Mouse (Mus musculus) embryonic facial prominence, embryonic 10.5 days (tissue): ENCODE results near the gene Pitpnm1. TPM values are rescaled to one million over a fixed set of nuclear protein-coding genes. Genes with fewer than 3 reads are reported as not detected.
"Not testable (repeated sequence)": the region's sequence is repeated elsewhere in the genome, so short reads cannot be mapped to it uniquely, and the experiment has no call there.

ENCODE experiments used
- DNase-seq: peaks from one replicate; pipeline ENCODE4 v3.0.0-alpha.2; 2017; ENCODE audit warnings: low spot score
- H3K27ac ChIP-seq: fragments of 300-500 bp; sonication (generic); replicated peaks from 2 replicates; pipeline ENCODE4 v1.5.1; 2016; ENCODE audit warnings: mild to moderate bottlenecking
- H3K27me3 ChIP-seq: fragments of 300-500 bp; sonication (generic); replicated peaks from 2 replicates; pipeline ENCODE4 v1.6.1; 2016; ENCODE audit warnings: low read depth, mild to moderate bottlenecking; ENCODE audit not compliant: poor library complexity, severe bottlenecking
- H3K36me3 ChIP-seq: fragments of 300-500 bp; sonication (generic); replicated peaks from 2 replicates; pipeline ENCODE4 v1.6.1; 2016; ENCODE audit warnings: mild to moderate bottlenecking, moderate library complexity
- H3K4me1 ChIP-seq: fragments of 300-500 bp; sonication (generic); 2 replicates; pipeline ENCODE4 v1.6.1; 2016
- H3K4me3 ChIP-seq: fragments of 300-500 bp; sonication (generic); 2 replicates; pipeline ENCODE4 v1.5.1; 2016; ENCODE audit warnings: mild to moderate bottlenecking, moderate library complexity
- H3K9me3 ChIP-seq: fragments of 300-500 bp; sonication (generic); 2 replicates; pipeline ENCODE4 v1.6.1; 2016; ENCODE audit warnings: mild to moderate bottlenecking
- WGBS: fragments of 180-500 bp; shearing (Covaris S2); methylation state at CpG from one replicate; pipeline ENCODE4 v1.1.7; 2016; 5-methylcytosine and 5-hydroxymethylcytosine counted together
- polyA plus RNA-seq: library from polyadenylated mRNA; unstranded; fragments of >200 nt; fragmentation: Nextera tagmentation; extraction: Ambion mirVana; gene quantifications from 2 replicates; pipeline ENCODE4 v1.2.1, GENCODE M21; 2016

Pitpnm1 gene
- polyA plus RNA-seq, 1 experiment from 2014 or later: 11.0 TPM

- H3K36me3 ChIP-seq: peaks cover 79% of the 10 kb centered on the region
- no peak for DNase-seq
Observed at GRCm38 (mm10) chr19:4115144-4115543, 15.3 kb downstream of the Pitpnm1 start.

GRCm38 (mm10) chr19:4115816-4116215, 16.0 kb downstream of the Pitpnm1 start:
- peaks cover 29% of the 10 kb centered on the region for H3K4me1 ChIP-seq
- H3K27ac ChIP-seq: no peak overlapping the region
- DNase-seq: no peak
- H3K36me3 ChIP-seq: peaks cover 79% of the 10 kb centered on the region
- 83% methylated on average over 11 of the region's 11 CpGs for WGBS
- H3K9me3 ChIP-seq: no peaks in the 10 kb centered on the region
- no peak overlapping the region for H3K4me3 ChIP-seq
- no peaks in the 10 kb centered on the region for H3K27me3 ChIP-seq

More at GRCm38 (mm10) chr19:4115144-4115543, 15.3 kb downstream of the Pitpnm1 start:
- Histone ChIP-seq H3K27me3 (no peaks in the 10 kb centered on the region), H3K4me3 (no peak overlapping the region), H3K9me3 (no peaks in the 10 kb centered on the region), H3K4me1 (peaks cover 22% of the 10 kb centered on the region), H3K27ac (no peak overlapping the region)
- whole genome bisulfite sequencing: 92% methylated on average over 10 of the region's 10 CpGs

DNA sequence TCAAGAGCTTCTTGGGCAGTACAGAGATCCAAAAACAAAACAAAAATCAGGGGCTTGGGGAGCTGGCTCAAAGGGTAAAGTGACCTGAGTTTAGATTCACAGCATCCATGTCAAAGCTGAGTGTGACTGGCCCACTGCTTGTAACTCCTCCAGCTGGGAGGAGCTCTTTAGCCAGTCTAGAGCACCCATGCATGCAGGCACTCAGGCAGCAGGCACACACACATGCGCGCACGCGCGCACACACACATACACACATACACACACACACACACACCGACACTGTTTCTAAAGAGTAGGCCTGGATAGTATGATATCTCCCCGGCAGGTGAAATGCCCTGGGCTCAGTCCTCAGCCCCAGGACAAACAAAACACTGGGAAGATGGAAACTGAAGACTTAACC, 17.2 kb downstream of the Pitpnm1 start:
- no peak for DNase-seq
- 97% methylated on average over 7 of the region's 7 CpGs for WGBS
- Histone ChIP-seq H3K9me3 (no peaks in the 10 kb centered on the region), H3K27me3 (no peaks in the 10 kb centered on the region), H3K36me3 (peaks cover 67% of the 10 kb centered on the region), H3K27ac (no peak overlapping the region), H3K4me1 (peaks cover 32% of the 10 kb centered on the region), H3K4me3 (no peak overlapping the region)

DNA sequence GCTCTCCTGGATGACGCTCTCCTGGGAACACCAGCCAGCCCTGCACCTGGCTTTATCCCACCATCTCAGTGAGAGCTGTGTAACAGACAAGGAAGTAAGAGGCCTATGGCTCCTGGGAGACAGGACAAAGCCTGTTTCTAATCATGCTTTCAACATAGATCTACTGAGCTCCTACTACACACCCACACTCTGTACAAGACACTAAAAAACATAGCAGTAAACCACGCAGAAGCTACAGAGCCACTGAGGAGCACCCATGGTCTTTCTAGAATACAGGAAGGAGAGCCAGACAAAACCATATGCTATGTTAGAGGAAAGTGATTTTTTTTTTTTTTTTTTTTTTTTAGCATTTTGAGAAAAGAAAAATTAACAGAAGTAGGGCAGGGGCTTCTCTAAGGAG, 18.6 kb downstream of the Pitpnm1 start:
- Histone ChIP-seq H3K36me3 (peaks cover 54% of the 10 kb centered on the region), H3K4me1 (peaks cover 26% of the 10 kb centered on the region), H3K27ac (no peak overlapping the region), H3K4me3 (no peak overlapping the region), H3K9me3 (no peaks in the 10 kb centered on the region), H3K27me3 (no peaks in the 10 kb centered on the region)
- 95% methylated on average over 2 of the region's 2 CpGs for WGBS
- DNase-seq: no peak

GRCm38 (mm10) chr19:4119716-4120487, 20.1 kb downstream of the Pitpnm1 start:
- no peak for DNase-seq
- H3K36me3 ChIP-seq: peaks cover 38% of the 10 kb centered on the region
- no peak overlapping the region for H3K27ac ChIP-seq
- H3K27me3 ChIP-seq: no peaks in the 10 kb centered on the region
- no peaks in the 10 kb centered on the region for H3K9me3 ChIP-seq
- H3K4me3 ChIP-seq: peak overlapping the region; percentile 63; the same call in 1 of the 2 replicates
- WGBS: 88% methylated on average over 6 of the region's 6 CpGs
- H3K4me1 ChIP-seq: peaks cover 19% of the 10 kb centered on the region

DNA sequence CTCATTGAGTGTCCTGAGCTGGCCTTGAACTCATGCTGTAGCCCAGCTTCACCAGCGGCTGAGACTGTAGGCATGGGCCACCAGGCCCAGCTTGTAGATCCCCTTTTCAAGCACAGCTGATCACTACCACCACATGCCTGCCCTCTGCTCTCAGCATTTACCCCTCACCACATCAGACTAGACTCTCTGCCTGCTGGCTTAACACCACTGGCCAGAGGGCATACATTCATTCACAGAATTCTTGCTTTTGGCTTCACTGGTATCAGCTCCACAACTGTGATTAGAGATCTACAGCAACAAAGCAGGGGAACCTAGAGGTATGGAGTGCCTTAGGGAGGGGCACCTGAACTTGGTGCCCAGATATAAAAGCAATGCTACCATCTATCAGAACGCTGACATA, 20.7 kb downstream of the Pitpnm1 start:
- DNase-seq: no peak
- H3K4me1 ChIP-seq: peaks cover 24% of the 10 kb centered on the region
- H3K27me3 ChIP-seq: no peaks in the 10 kb centered on the region
- H3K36me3 ChIP-seq: peaks cover 32% of the 10 kb centered on the region
- H3K9me3 ChIP-seq: no peaks in the 10 kb centered on the region
- H3K4me3 ChIP-seq: peak overlapping the region; percentile 63
- 96% methylated on average over 2 of the region's 2 CpGs for WGBS
- H3K27ac ChIP-seq: no peak overlapping the region

GRCm38 (mm10) chr19:4121097-4121805, 21.5 kb downstream of the Pitpnm1 start:
- Histone ChIP-seq H3K4me1 (peaks cover 28% of the 10 kb centered on the region), H3K4me3 (peak overlapping the region; percentile 63), H3K9me3 (no peaks in the 10 kb centered on the region), H3K27ac (peak overlapping the region; percentile 92), H3K27me3 (no peaks in the 10 kb centered on the region), H3K36me3 (peaks cover 25% of the 10 kb centered on the region)
- WGBS: 3% methylated on average over 38 of the region's 38 CpGs
- DNase-seq: peak; percentile 96

DNA sequence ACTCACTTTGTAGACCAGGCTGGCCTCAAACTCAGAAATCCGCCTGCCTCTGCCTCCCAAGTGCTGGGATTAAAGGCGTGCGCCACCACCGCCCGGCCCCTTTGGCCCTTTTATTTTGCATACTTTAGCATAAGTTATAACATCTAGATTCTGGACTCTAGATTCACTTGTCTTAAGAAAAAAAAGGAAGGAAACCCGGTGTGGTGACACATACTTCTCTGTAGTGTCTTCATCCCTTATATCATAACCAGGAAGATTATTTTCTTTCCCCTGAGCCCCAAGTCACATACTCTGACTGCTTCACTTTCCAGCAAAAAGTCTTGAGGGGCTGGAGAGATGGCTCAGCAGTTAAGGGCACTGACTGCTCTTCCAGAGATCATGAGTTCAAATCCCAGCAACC, 22.1 kb downstream of the Pitpnm1 start:
- peaks cover 18% of the 10 kb centered on the region for H3K36me3 ChIP-seq
- 59% methylated on average over 6 of the region's 6 CpGs for WGBS
- peaks cover 35% of the 10 kb centered on the region for H3K4me1 ChIP-seq
- H3K4me3 ChIP-seq: peak overlapping the region; percentile 63; the same call in 1 of the 2 replicates
- peak overlapping the region; percentile 92; the same call in 1 of the 2 replicates for H3K27ac ChIP-seq
- DNase-seq, H3K9me3 ChIP-seq, H3K27me3 ChIP-seq: not testable (repeated sequence)

DNA sequence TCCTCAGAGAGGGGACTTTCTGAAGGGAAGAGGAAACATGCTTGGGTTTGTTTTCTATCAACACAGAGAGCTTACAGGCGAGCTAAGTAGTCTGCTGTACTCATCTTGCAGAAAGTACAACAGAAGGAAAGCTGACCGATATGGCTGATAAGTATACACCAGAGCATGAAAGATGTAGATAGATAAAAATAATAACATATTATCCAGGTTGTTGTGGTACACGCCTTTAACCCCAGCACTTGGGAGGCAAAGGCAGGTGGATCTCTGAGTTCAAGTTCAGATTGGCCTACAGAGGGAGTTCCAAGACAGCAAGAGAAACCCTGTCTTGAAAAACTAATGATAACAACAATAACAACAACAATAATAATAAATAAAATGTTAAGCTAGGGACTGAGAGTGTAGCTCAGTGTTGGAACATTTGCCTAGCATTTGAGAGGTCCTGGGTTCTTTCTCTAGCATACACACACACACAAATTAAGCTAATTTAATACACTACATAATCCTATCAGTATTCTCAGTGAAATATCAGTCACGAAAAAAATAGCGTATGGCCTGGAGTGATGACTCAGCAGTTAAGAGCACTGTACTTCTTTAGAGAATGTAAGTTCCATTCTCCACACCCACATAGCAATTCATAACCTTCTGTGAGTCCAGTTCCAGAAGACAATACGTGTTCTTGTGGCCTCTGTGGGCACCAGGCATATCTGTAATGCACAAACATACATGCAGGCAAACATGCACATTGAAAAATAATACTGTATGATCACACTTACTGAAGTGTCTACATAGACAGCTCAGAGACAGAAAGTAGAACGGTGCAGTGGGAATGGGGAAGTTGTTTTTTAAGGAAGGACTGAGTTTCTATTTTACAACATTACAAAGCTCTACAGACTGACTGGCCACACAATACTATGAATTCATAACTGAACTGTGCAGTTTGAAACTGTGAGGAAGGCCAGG, 22.9 kb downstream of the Pitpnm1 start:
- Histone ChIP-seq H3K36me3 (peaks cover 15% of the 10 kb centered on the region), H3K9me3 (no peaks in the 10 kb centered on the region), H3K4me3 (no peak overlapping the region), H3K4me1 (peaks cover 42% of the 10 kb centered on the region), H3K27me3 (no peaks in the 10 kb centered on the region), H3K27ac (no peak overlapping the region)
- WGBS: 84% methylated on average over 7 of the region's 7 CpGs
- DNase-seq: no peak

DNA sequence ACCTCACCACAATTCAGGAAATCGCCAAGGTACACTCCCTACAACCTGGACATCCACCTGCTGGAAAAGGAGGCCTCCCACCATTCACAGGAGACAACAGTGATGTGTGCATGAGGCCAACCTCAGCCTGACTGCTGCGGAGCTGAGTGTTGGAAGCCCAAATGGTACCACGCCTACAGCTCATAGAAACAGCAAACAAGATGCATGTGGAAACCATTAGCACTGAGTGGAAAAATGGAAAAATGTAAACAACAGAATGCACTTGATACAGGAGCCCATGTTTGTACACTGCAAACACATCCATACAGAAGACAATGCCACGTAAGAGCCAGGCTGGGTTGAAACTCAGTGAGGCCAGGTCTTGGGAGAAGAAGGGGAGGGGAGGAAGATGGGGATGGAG, 24.6 kb downstream of the Pitpnm1 start:
- Histone ChIP-seq H3K27ac (no peak overlapping the region), H3K4me3 (no peak overlapping the region), H3K9me3 (no peaks in the 10 kb centered on the region), H3K4me1 (peaks cover 43% of the 10 kb centered on the region), H3K27me3 (no peaks in the 10 kb centered on the region), H3K36me3 (peaks cover 22% of the 10 kb centered on the region)
- DNase-seq: no peak
- 77% methylated on average over 4 of the region's 4 CpGs for WGBS

- peaks cover 30% of the 10 kb centered on the region for H3K36me3 ChIP-seq
- 20% methylated on average over 4 of the region's 4 CpGs for WGBS
- peak; percentile 17 for DNase-seq
- not testable (repeated sequence) for H3K9me3 ChIP-seq, H3K27me3 ChIP-seq
- peaks cover 39% of the 10 kb centered on the region for H3K4me1 ChIP-seq
- H3K4me3 ChIP-seq: peak overlapping the region; percentile 74
- H3K27ac ChIP-seq: peak overlapping the region; percentile 86
Observed at GRCm38 (mm10) chr19:4125268-4125667, 25.5 kb downstream of the Pitpnm1 start.
